Mouse (Mus musculus) megakaryocyte, embryonic 14.5 days (primary cell): Measurements from ENCODE around the gene Milr1.

Experiments
- FLI1 ChIP-seq: IDR thresholded peaks from 2 replicates; pipeline ENCODE4 v1.6.1; 2012; ENCODE audit warnings: low read length, inconsistent platforms, mixed read lengths
- GATA1 ChIP-seq: IDR thresholded peaks from 3 replicates; pipeline ENCODE4 v1.6.1; 2012; ENCODE audit warnings: mixed read lengths, low read length, inconsistent platforms, borderline replicate concordance

GRCm38 (mm10) chr11:106762139-106762799 is 11.2 kb downstream of the Milr1 start:
- TF ChIP-seq GATA1 = no peak
- no peak for TF ChIP-seq FLI1
